Mouse (Mus musculus) c-Kit-positive CD71-positive TER-119-positive erythroid progenitor cells, embryonic 14.5 days (primary cell): ENCODE measurements around the gene Hist1h2bc.

Experiments
- DNase-seq: peaks from one replicate; pipeline ENCODE4 v3.0.0-alpha.2; 2013; ENCODE audit warnings: low spot score

The Hist1h2bc gene

GRCm38 (mm10) chr13:23683755-23684281, at the start of gene Hist1h2bc, which contains the start of gene Hist1h2ac:
Hist1h2bc (plus strand) TSS chr13:23684199.
Hist1h2ac (minus strand) TSS chr13:23683948.
- peak; percentile 98 for DNase-seq

- no peak for DNase-seq
These were observed 24.2 kb upstream of the Hist1h2bc start for GRCm38 (mm10) chr13:23659636-23660366.

- DNase-seq: no peak
These were observed 21.5 kb upstream of the Hist1h2bc start for GRCm38 (mm10) chr13:23662536-23662935.

GRCm38 (mm10) chr13:23681990-23682582, 1.9 kb upstream of the Hist1h2bc start:
- DNase-seq: no peak

GRCm38 (mm10) chr13:23682623-23682946, 1.4 kb upstream of the Hist1h2bc start:
- DNase-seq: peak; percentile 45

GRCm38 (mm10) chr13:23682947-23683754, 848 bp upstream of the Hist1h2bc start:
- peak; percentile 58 for DNase-seq

- peak; percentile 89 for DNase-seq
These were observed 421 bp downstream of the Hist1h2bc start for GRCm38 (mm10) chr13:23684295-23684945.

- DNase-seq: peak; percentile 68
These were observed 1.3 kb downstream of the Hist1h2bc start for GRCm38 (mm10) chr13:23685121-23685861.

- DNase-seq: no peak
These were observed 2.0 kb downstream of the Hist1h2bc start for GRCm38 (mm10) chr13:23685966-23686365.

GRCm38 (mm10) chr13:23687181-23687580, 3.2 kb downstream of the Hist1h2bc start:
- DNase-seq: no peak

- DNase-seq: no peak
These were observed 3.9 kb downstream of the Hist1h2bc start for GRCm38 (mm10) chr13:23687907-23688306.

- DNase-seq: no peak
These were observed 5.0 kb downstream of the Hist1h2bc start for GRCm38 (mm10) chr13:23688956-23689355.

- DNase-seq: no peak
These were observed 5.5 kb downstream of the Hist1h2bc start for GRCm38 (mm10) chr13:23689459-23689858.

- no peak for DNase-seq
These were observed 9.9 kb downstream of the Hist1h2bc start for GRCm38 (mm10) chr13:23693856-23694440.

GRCm38 (mm10) chr13:23694956-23695355, 11.0 kb downstream of the Hist1h2bc start:
- no peak for DNase-seq

- no peak for DNase-seq
These were observed 11.5 kb downstream of the Hist1h2bc start, which contains the start of gene Hist1h1t for GRCm38 (mm10) chr13:23695514-23695913. Hist1h1t (plus strand) TSS chr13:23695814.

- DNase-seq: peak; percentile 49
These were observed 12.1 kb downstream of the Hist1h2bc start for GRCm38 (mm10) chr13:23696061-23696474.

GRCm38 (mm10) chr13:23697491-23698299, 13.7 kb downstream of the Hist1h2bc start:
- DNase-seq: peak; percentile 90

GRCm38 (mm10) chr13:23698300-23698693, 14.3 kb downstream of the Hist1h2bc start, which contains the start of gene Hist1h4c:
Hist1h4c (minus strand) TSS chr13:23698454.
- peak; percentile 100 for DNase-seq

GRCm38 (mm10) chr13:23698996-23699395, 15.0 kb downstream of the Hist1h2bc start:
- DNase-seq: no peak
